Mouse (Mus musculus): Measurements from ENCODE around the gene BC017158.

BC017158 gene

GRCm38 (mm10) chr7:128256783-128257334 lies 41.1 kb downstream of the BC017158 start:
- in situ Hi-C loops (cut with MseI, MboI) = no loop called here

GRCm38 (mm10) chr7:128255757-128256156 lies 42.2 kb downstream of the BC017158 start:
- in situ Hi-C loops (cut with MseI, MboI) = no loop called here

GRCm38 (mm10) chr7:128254978-128255377 lies 43.0 kb downstream of the BC017158 start:
- in situ Hi-C loops (cut with MseI, MboI) = no loop called here

GRCm38 (mm10) chr7:128252609-128253008 lies 45.4 kb downstream of the BC017158 start:
- in situ Hi-C loops (cut with MseI, MboI) = no loop called here

- in situ Hi-C loops (cut with MseI, MboI) = no loop called here
Observed at GRCm38 (mm10) chr7:128251946-128252345, 46.0 kb downstream of the BC017158 start.

- in situ Hi-C loops (cut with MseI, MboI) = loop anchor here (5.0 kb wide), 1 partner anchor 97 kb away; no protein-coding TSS in a partner anchor
Observed at GRCm38 (mm10) chr7:128249998-128250397, 48.0 kb downstream of the BC017158 start.

GRCm38 (mm10) chr7:128248081-128249042 lies 49.6 kb downstream of the BC017158 start:
- in situ Hi-C loops (cut with MseI, MboI) = loop anchor here (5.0 kb wide), 1 partner anchor 99 kb away; no protein-coding TSS in a partner anchor

- in situ Hi-C loops (cut with MseI, MboI) = loop anchor here (5.0 kb wide), 1 partner anchor 100 kb away; no protein-coding TSS in a partner anchor
Observed at GRCm38 (mm10) chr7:128247443-128247842, 50.5 kb downstream of the BC017158 start.

- in situ Hi-C loops (cut with MseI, MboI) = loop anchor here (5.0 kb wide), 1 partner anchor 101 kb away; no protein-coding TSS in a partner anchor
Observed at GRCm38 (mm10) chr7:128246496-128247391, 51.2 kb downstream of the BC017158 start, which contains the start of gene Tgfb1i1. Gene Tgfb1i1, plus strand, starts transcription at chr7:128246812.

- in situ Hi-C loops (cut with MseI, MboI) = loop anchor here (5.0 kb wide), 1 partner anchor 102 kb away; no protein-coding TSS in a partner anchor
Observed at GRCm38 (mm10) chr7:128245547-128245946, 52.4 kb downstream of the BC017158 start.

- in situ Hi-C loops (cut with MseI, MboI) = loop anchor here (5.0 kb wide), 1 partner anchor 103 kb away; no protein-coding TSS in a partner anchor
Observed at GRCm38 (mm10) chr7:128244410-128245025, 53.5 kb downstream of the BC017158 start.

GRCm38 (mm10) chr7:128243921-128244320 lies 54.0 kb downstream of the BC017158 start:
- in situ Hi-C loops (cut with MseI, MboI) = no loop called here

- in situ Hi-C loops (cut with MseI, MboI) = no loop called here
Observed at GRCm38 (mm10) chr7:128242331-128242730, 55.6 kb downstream of the BC017158 start.

GRCm38 (mm10) chr7:128240131-128240784 lies 57.7 kb downstream of the BC017158 start:
- in situ Hi-C loops (cut with MseI, MboI) = no loop called here

GRCm38 (mm10) chr7:128238991-128239390 lies 59.0 kb downstream of the BC017158 start:
- in situ Hi-C loops (cut with MseI, MboI) = no loop called here

GRCm38 (mm10) chr7:128237927-128238778 lies 59.8 kb downstream of the BC017158 start, which contains the start of gene 9130023H24Rik:
Gene 9130023H24Rik, minus strand, starts transcription at chr7:128238031.
- in situ Hi-C loops (cut with MseI, MboI) = no loop called here

- in situ Hi-C loops (cut with MseI, MboI) = no loop called here
Observed at GRCm38 (mm10) chr7:128237593-128237926, 60.4 kb downstream of the BC017158 start.

- in situ Hi-C loops (cut with MseI, MboI) = no loop called here
Observed at GRCm38 (mm10) chr7:128236856-128237592, 60.9 kb downstream of the BC017158 start, which contains the start of gene Armc5. Gene Armc5, plus strand, starts transcription at chr7:128237342.

- in situ Hi-C loops (cut with MseI, MboI) = no loop called here
Observed at GRCm38 (mm10) chr7:128236426-128236825, 61.5 kb downstream of the BC017158 start.
